Mouse (Mus musculus) lung, adult 18-20 months (tissue): Measurements from ENCODE around the gene Ubp1.

ENCODE experiments used
- DNase-seq, 2 experiments: peaks; one replicate each; pipeline ENCODE4 v3.0.0; 2022; ENCODE audit warnings: mixed read lengths in 2 of 2

The Ubp1 gene

GRCm38 (mm10) chr9:113970041-113970440, 39.3 kb downstream of the Ubp1 start:
- DNase-seq = no peak

GRCm38 (mm10) chr9:113971615-113972014, 40.9 kb downstream of the Ubp1 start:
- no peak for DNase-seq

DNA sequence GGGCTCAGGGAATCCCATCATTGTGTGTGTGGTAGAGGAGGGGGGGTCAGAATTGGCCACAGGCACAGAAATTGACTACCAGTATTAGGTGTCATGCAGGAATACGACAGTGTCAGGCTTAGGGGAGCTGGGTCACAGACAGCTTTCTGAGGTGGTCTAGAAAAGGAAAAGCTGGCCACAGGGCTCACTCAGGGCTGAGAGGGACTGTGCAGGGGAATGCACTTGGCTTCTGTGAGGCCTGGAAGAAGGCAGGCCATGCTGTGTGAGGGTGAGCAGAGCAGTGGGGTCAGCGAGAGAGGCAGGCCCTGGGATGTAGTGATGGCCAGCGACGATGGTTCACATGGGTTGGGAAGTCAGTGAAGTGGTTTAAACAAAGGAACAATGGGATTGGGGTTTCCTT, 43.1 kb downstream of the Ubp1 start:
- DNase-seq = no peak

GRCm38 (mm10) chr9:113974945-113975344, 44.2 kb downstream of the Ubp1 start:
- no peak for DNase-seq

GRCm38 (mm10) chr9:113975442-113975841, 44.7 kb downstream of the Ubp1 start:
- DNase-seq = no peak

DNA sequence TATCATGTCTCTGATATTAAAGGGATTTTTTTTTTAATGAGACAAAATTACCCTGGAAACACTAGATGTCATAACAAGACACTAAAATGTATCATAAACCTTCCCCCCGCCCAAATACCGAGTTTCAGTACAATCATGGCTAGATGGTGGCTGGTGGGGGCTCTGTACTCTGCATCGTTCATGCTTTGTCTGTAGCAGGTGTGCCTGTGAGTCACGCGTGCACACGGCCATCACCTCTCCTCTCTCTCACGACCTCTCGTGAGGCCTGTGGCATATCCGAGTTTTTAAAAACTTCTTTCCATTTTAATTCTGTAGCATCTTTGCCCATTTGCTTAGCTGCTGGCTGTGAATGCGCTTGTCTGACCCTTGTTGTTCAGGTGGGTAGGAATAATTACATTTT, 45.5 kb downstream of the Ubp1 start:
- DNase-seq = no peak

- no peak for DNase-seq
Observed at GRCm38 (mm10) chr9:113977225-113977840, 46.6 kb downstream of the Ubp1 start.

GRCm38 (mm10) chr9:113978656-113979055, 47.9 kb downstream of the Ubp1 start:
- DNase-seq = no peak

- DNase-seq = no peak
Observed at GRCm38 (mm10) chr9:113979356-113979755, 48.6 kb downstream of the Ubp1 start.

DNA sequence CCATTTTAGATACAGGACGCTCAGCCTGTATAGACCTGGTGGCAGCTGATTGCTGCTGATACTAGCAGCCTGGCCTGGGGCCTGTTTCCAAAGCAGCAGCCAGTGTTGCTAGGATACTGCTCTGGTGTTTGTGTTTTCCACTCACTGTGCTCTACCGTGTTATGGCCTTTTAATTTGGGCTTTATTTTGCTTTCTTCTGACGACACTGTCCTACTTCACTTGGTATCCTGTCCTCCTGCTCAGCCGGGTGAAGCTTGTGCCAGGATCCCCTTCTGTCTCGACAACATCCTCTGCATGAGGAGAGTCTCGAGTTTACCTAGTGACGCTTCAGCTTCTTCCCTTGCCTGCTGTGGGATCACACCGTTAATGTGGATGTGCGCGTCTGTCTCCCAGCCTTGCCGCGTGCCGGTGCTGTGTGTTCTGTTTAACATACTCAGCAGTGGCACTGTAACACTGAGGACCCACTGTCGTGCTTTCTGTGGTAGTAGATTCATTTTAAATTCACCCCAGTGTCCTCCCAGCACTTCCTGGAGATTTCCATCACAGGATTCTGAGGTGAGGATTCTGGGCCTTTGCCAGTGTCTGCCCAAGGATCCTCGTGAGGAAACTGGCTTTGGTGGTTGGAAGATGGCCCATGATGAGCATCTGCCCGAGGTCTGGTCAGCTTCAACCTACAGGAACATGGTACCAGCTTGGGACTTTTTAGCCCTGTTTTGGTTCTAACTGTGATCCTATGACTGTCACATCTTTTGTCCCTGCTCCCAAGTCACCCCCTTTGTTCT, 50.6 kb downstream of the Ubp1 start:
- DNase-seq = peak in 1 of 2 experiments; percentile 42

GRCm38 (mm10) chr9:113982451-113982850, 51.7 kb downstream of the Ubp1 start:
- DNase-seq = no peak

- DNase-seq = no peak
Observed at GRCm38 (mm10) chr9:113982883-113983670, 52.3 kb downstream of the Ubp1 start.

GRCm38 (mm10) chr9:113984946-113985620, 54.3 kb downstream of the Ubp1 start:
- DNase-seq = no peak

- peak; percentile 74 to 80 for DNase-seq
Observed at GRCm38 (mm10) chr9:113990547-113991248, 60.0 kb downstream of the Ubp1 start.

GRCm38 (mm10) chr9:113992810-113993209, 62.1 kb downstream of the Ubp1 start:
- DNase-seq = no peak

DNA sequence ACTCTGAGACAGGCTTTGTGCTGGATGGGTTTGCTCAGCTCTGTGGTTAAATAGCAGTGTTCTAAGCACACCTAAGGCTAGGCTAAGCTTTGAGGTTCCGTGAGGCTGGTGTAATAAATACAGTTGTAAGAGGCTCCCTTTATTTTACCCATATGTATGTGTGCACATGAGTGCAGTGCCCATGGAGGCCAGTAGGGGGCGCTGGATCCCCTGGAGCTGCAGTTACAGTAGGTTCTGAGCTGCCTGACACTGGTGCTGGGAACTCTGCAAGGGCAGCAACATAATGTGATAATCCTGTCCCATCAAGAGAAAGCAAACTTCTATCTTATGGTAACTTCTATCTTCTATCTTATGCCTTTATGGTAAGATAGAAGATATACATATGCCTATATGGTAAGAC, 67.6 kb downstream of the Ubp1 start:
- DNase-seq = no peak

- no peak for DNase-seq
Observed at GRCm38 (mm10) chr9:114006801-114007200, 76.1 kb downstream of the Ubp1 start.

- no peak for DNase-seq
Observed at GRCm38 (mm10) chr9:114007850-114008350, 77.2 kb downstream of the Ubp1 start.

- DNase-seq = no peak
Observed at GRCm38 (mm10) chr9:114009526-114009925, 78.8 kb downstream of the Ubp1 start.

GRCm38 (mm10) chr9:114011203-114011602, 80.5 kb downstream of the Ubp1 start:
- DNase-seq = no peak

DNA sequence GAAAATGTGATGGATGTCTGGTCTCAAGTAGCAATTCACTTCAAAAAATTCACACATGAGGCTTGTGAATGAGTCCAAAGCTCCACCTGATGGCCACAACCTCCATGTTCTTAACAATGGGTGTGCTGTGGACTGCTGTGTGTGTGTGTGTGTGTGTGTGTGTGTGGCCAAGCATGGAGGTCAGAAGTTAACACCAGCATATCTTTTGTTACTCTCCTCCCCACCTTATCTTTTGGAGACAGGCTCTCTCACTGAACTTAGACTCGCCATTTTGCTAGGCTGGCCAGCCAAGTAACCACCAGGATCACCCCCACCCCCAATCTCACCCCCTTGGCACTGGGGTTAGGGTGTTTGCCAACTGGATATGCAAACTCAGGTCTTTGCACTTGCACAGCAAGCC, 83.3 kb downstream of the Ubp1 start:
- no peak for DNase-seq

DNA sequence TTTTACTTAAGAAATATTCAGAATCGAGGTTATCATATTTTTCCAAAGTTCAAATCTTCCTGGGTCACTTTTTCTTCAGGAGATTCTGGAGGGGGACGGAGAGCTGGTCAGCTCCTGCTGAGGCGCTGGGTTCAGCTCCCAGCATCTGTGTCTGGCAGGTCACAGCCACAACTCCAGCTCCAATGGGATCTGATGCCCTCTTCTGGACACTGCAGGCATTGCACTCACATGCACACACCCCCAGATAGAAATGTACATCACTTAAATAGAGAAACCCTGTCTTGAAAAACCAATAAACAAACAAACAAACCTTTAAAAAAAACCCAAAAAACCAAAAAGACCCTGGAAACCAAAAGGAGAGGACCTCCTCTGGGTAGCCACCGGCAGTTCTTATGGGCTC, 85.0 kb downstream of the Ubp1 start:
- DNase-seq = no peak
